Mouse (Mus musculus): Measurements from ENCODE around the gene Limch1. TPM values are rescaled to one million over a fixed set of nuclear protein-coding genes. Genes with fewer than 3 reads are reported as not detected.

Limch1 gene
- total and polyA plus RNA-seq, 3 experiments = 0.05 TPM; not detected in 2

DNA sequence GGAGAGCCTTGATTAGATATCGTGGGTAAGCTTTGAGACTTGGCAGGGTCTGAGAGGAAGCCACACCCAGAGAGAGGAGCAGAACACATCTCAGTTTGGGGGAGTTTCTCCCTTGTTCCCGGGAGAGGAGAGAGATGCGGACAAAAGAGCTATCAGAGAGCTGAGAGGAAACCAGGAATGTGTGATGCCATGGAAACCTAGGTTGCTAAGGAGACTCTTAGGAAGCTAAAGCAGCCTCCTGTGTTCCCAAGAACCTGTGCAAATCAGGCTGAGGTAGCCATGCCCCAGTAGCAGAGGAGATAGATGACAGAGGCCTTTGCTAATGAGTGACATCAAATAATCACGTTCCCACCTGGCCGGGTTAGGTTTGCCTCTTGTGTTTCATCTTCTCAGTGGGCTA lies 119.6 kb downstream of the Limch1 start:
- peaks cover 6 to 32% of the 10 kb centered on the region in 2 experiments; a peak in 2 of 4 replicates for H3K4me1 ChIP-seq (ENCODE audit: control insufficient read depth in 1 of 2, insufficient read depth in 2 of 2)
- H3K27me3 ChIP-seq (replicated peaks) = no peaks in the 10 kb centered on the region
- H3K79me2 ChIP-seq (replicated peaks; ENCODE audit: control insufficient read depth, extremely low read depth, insufficient read depth, poor library complexity, severe bottlenecking) = no peaks in the 10 kb centered on the region
- no peak overlapping the region for H3K4me3 ChIP-seq (replicated peaks in 1 of 3; ENCODE audit: low read depth in 2 of 3, low read length in 2 of 3, poor library complexity in 1 of 3)
- no peaks in the 10 kb centered on the region for H3K36me3 ChIP-seq (replicated peaks in 1 of 2; ENCODE audit: control insufficient read depth in 1 of 2, insufficient read depth in 1 of 2, low read length in 1 of 2)
- dilution Hi-C loops (cut with MboI; ENCODE audit: extremely low pct_ligation_motif_present, extremely low pct_unique_long_range_greater_than_20kb, low sequenced_read_pairs) = no loop called here
- TF ChIP-seq JUN (IDR thresholded peaks at IDR 0.05; ENCODE audit: insufficient read depth, low read depth, low read length) (no peak), EP300 (IDR thresholded peaks at IDR 0.05; ENCODE audit: low read length) (no peak), HCFC1 (IDR thresholded peaks at IDR 0.05; ENCODE audit: low read depth, low read length) (no peak), ZMIZ1 (IDR thresholded peaks at IDR 0.05; ENCODE audit: low read depth, low read length) (no peak), ZNF384 (IDR thresholded peaks at IDR 0.05; ENCODE audit: low read depth, low read length) (no peak), BHLHE40 (IDR thresholded peaks at IDR 0.05; ENCODE audit: low read depth, low read length) (no peak), UBTF (IDR thresholded peaks at IDR 0.05; ENCODE audit: low read depth, low read length) (no peak), TCF12 (IDR thresholded peaks at IDR 0.05; ENCODE audit: low read depth, low read length) (no peak), IRF4 (IDR thresholded peaks at IDR 0.05; ENCODE audit: low read depth, low read length) (no peak)
- no peak overlapping the region for H3K9ac ChIP-seq (ENCODE audit: insufficient read depth, low read depth)
- in situ Hi-C loops (cut with MboI; ENCODE audit: low pct_ligation_motif_present, low pct_unique_long_range_greater_than_20kb, low sequenced_read_pairs) = no loop called here
- H3K4me2 ChIP-seq (ENCODE audit: insufficient read depth, low read depth, poor library complexity, severe bottlenecking) = no peak overlapping the region
- DNase-seq (ENCODE audit: extremely low read depth) = no peak
- H3K9me3 ChIP-seq (replicated peaks; ENCODE audit: low read length) = no peaks in the 10 kb centered on the region
- H3K27ac ChIP-seq (ENCODE audit: insufficient read depth, low read depth) = no peak overlapping the region

DNA sequence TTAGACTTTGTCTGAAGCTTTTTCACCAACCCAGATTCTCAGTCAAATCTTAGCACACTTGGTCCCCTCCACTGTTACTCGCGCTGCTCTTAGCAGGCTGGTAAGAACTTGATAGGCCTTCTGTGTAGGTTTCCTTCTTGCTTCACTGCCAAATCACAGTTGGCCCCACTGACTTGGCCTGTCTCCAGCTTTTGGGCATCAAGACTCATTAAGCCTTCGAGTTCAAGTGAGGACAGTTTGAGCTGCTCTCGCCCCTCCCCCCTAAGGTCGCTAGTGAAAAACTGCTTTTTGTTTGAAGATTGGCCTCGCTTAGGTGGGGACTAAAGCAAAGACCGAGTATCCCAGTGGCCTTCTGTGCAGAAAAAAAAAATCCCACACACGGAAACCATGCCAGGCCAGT lies 120.4 kb downstream of the Limch1 start:
- no peaks in the 10 kb centered on the region for H3K36me3 ChIP-seq (replicated peaks in 1 of 2; ENCODE audit: control insufficient read depth in 1 of 2, insufficient read depth in 1 of 2, low read length in 1 of 2)
- no peak overlapping the region for H3K9ac ChIP-seq (ENCODE audit: insufficient read depth, low read depth)
- peaks cover 5 to 38% of the 10 kb centered on the region in 2 experiments; a peak in 2 of 4 replicates for H3K4me1 ChIP-seq (ENCODE audit: control insufficient read depth in 1 of 2, insufficient read depth in 2 of 2)
- no peak overlapping the region for H3K4me2 ChIP-seq (ENCODE audit: insufficient read depth, low read depth, poor library complexity, severe bottlenecking)
- no peak for TF ChIP-seq JUN (IDR thresholded peaks at IDR 0.05; ENCODE audit: insufficient read depth, low read depth, low read length)
- no peak for TF ChIP-seq USF2 (conservative IDR thresholded peaks at IDR 0.05; ENCODE audit: low read depth, low read length)
- no peak for TF ChIP-seq NELFE (IDR thresholded peaks at IDR 0.05; ENCODE audit: low read depth, low read length)
- TF ChIP-seq IRF4 (IDR thresholded peaks at IDR 0.05; ENCODE audit: low read depth, low read length) = no peak
- no peak for TF ChIP-seq MAZ (IDR thresholded peaks at IDR 0.05; ENCODE audit: low read depth, low read length)
- no peak for TF ChIP-seq TCF12 (IDR thresholded peaks at IDR 0.05; ENCODE audit: low read depth, low read length)
- no peak for TF ChIP-seq MYC (IDR thresholded peaks at IDR 0.05; ENCODE audit: low read depth, low read length)
- no peak for TF ChIP-seq ZKSCAN1 (IDR thresholded peaks at IDR 0.05; ENCODE audit: borderline replicate concordance, low read depth, low read length)
- no peak for TF ChIP-seq MXI1 (IDR thresholded peaks at IDR 0.05; ENCODE audit: low read depth, low read length)
- no peak for TF ChIP-seq ZC3H11A (IDR thresholded peaks at IDR 0.05; ENCODE audit: low read depth, low read length)
- TF ChIP-seq UBTF (IDR thresholded peaks at IDR 0.05; ENCODE audit: low read depth, low read length) = no peak
- TF ChIP-seq ZMIZ1 (IDR thresholded peaks at IDR 0.05; ENCODE audit: low read depth, low read length) = no peak
- no peak for TF ChIP-seq JUND (conservative IDR thresholded peaks at IDR 0.05; ENCODE audit: low read depth, low read length)
- TF ChIP-seq CTCF (conservative IDR thresholded peaks at IDR 0.05 in 1 of 2, IDR thresholded peaks at IDR 0.05 in 1 of 2; ENCODE audit: low read depth in 2 of 2, low read length in 2 of 2) = no peak
- no peak for TF ChIP-seq SMC3 (IDR thresholded peaks at IDR 0.05; ENCODE audit: low read depth, low read length)
- TF ChIP-seq EP300 (IDR thresholded peaks at IDR 0.05; ENCODE audit: low read length) = no peak
- no peaks in the 10 kb centered on the region for H3K27me3 ChIP-seq (replicated peaks)
- H3K9me3 ChIP-seq (replicated peaks; ENCODE audit: low read length) = no peaks in the 10 kb centered on the region
- H3K79me2 ChIP-seq (replicated peaks; ENCODE audit: control insufficient read depth, extremely low read depth, insufficient read depth, poor library complexity, severe bottlenecking) = no peaks in the 10 kb centered on the region
- no peak for DNase-seq (ENCODE audit: extremely low read depth)
- H3K27ac ChIP-seq (ENCODE audit: insufficient read depth, low read depth) = no peak overlapping the region
- in situ Hi-C loops (cut with MboI; ENCODE audit: low pct_ligation_motif_present, low pct_unique_long_range_greater_than_20kb, low sequenced_read_pairs) (no loop called here), dilution Hi-C loops (cut with MboI; ENCODE audit: extremely low pct_ligation_motif_present, extremely low pct_unique_long_range_greater_than_20kb, low sequenced_read_pairs) (no loop called here)
- H3K4me3 ChIP-seq (replicated peaks in 1 of 3; ENCODE audit: low read depth in 2 of 3, low read length in 2 of 3, poor library complexity in 1 of 3) = no peak overlapping the region
